Mouse (Mus musculus) bone marrow macrophage, adult 2 months (primary cell): ENCODE data around the gene Hba-x. TPM values are rescaled to one million over a fixed set of nuclear protein-coding genes. Genes with fewer than 3 reads are reported as not detected.

Source experiments
- H3K27ac ChIP-seq: 2 replicates; pipeline ENCODE4 v1.5.1; 2012; ENCODE audit warnings: low read depth, low read length; ENCODE audit not compliant: insufficient read depth
- H3K4me1 ChIP-seq: 2 replicates; pipeline ENCODE4 v1.6.1; 2012; ENCODE audit warnings: low read length; ENCODE audit not compliant: control insufficient read depth, insufficient read depth
- H3K4me3 ChIP-seq: 2 replicates; pipeline ENCODE4 v1.5.1; 2012; ENCODE audit warnings: mild to moderate bottlenecking, low read length, moderate library complexity; ENCODE audit not compliant: insufficient read depth
- CTCF ChIP-seq: IDR thresholded peaks from 2 replicates; pipeline ENCODE4 v1.5.1; 2012; ENCODE audit warnings: low read depth, mild to moderate bottlenecking, low read length, moderate library complexity
- POLR2A ChIP-seq: IDR thresholded peaks from 2 replicates; pipeline ENCODE4 v1.6.1; 2012; ENCODE audit warnings: mild to moderate bottlenecking, low read depth, low read length, borderline replicate concordance
- polyA plus RNA-seq: library from polyadenylated mRNA; stranded (reverse); fragments of >200 nt; gene quantifications from 2 replicates; pipeline ENCODE4 v1.2.4, GENCODE M21; 2012; ENCODE audit not compliant: missing spikeins, insufficient read depth, insufficient read length

The Hba-x gene
- polyA plus RNA-seq, 1 experiment, result not detected

- Histone ChIP-seq H3K4me3 (no peak overlapping the region), H3K4me1 (peaks cover 6% of the 10 kb centered on the region), H3K27ac (no peak overlapping the region)
- TF ChIP-seq CTCF, result no peak
- TF ChIP-seq POLR2A, result no peak
Observed at GRCm38 (mm10) chr11:32236132-32236531, 40.1 kb upstream of the Hba-x start.

- no peak overlapping the region for H3K27ac ChIP-seq
- TF ChIP-seq CTCF, result peak; percentile 90
- no peak for TF ChIP-seq POLR2A
- no peak overlapping the region for H3K4me3 ChIP-seq
- no peaks in the 10 kb centered on the region for H3K4me1 ChIP-seq
Observed at GRCm38 (mm10) chr11:32236712-32237410, 39.3 kb upstream of the Hba-x start.

- no peak overlapping the region for H3K27ac ChIP-seq
- no peaks in the 10 kb centered on the region for H3K4me1 ChIP-seq
Observed at GRCm38 (mm10) chr11:32237411-32237795, 38.8 kb upstream of the Hba-x start.

GRCm38 (mm10) chr11:32238093-32238860 is 37.9 kb upstream of the Hba-x start:
- Histone ChIP-seq H3K4me3 (no peak overlapping the region), H3K4me1 (no peaks in the 10 kb centered on the region), H3K27ac (no peak overlapping the region)
- no peak for TF ChIP-seq POLR2A
- TF ChIP-seq CTCF, result peak; percentile 94

More at GRCm38 (mm10) chr11:32237411-32237795, 38.8 kb upstream of the Hba-x start:
- TF ChIP-seq CTCF (no peak), POLR2A (no peak)
- H3K4me3 ChIP-seq, result no peak overlapping the region

GRCm38 (mm10) chr11:32241391-32241790 is 34.8 kb upstream of the Hba-x start:
- Histone ChIP-seq H3K4me1 (no peaks in the 10 kb centered on the region), H3K27ac (no peak overlapping the region), H3K4me3 (no peak overlapping the region)
- no peak for TF ChIP-seq CTCF
- TF ChIP-seq POLR2A, result no peak

GRCm38 (mm10) chr11:32242209-32242608 is 34.0 kb upstream of the Hba-x start:
- Histone ChIP-seq H3K4me1 (no peaks in the 10 kb centered on the region), H3K4me3 (no peak overlapping the region), H3K27ac (no peak overlapping the region)
- TF ChIP-seq POLR2A, result no peak
- TF ChIP-seq CTCF, result no peak

- no peak overlapping the region for H3K27ac ChIP-seq
- H3K4me3 ChIP-seq, result no peak overlapping the region
- H3K4me1 ChIP-seq, result no peaks in the 10 kb centered on the region
Observed at GRCm38 (mm10) chr11:32243205-32243955, 32.8 kb upstream of the Hba-x start.

GRCm38 (mm10) chr11:32244064-32244463 is 32.1 kb upstream of the Hba-x start:
- no peaks in the 10 kb centered on the region for H3K4me1 ChIP-seq
- no peak overlapping the region for H3K4me3 ChIP-seq
- TF ChIP-seq CTCF, result no peak
- no peak for TF ChIP-seq POLR2A
- H3K27ac ChIP-seq, result no peak overlapping the region

More at GRCm38 (mm10) chr11:32243205-32243955, 32.8 kb upstream of the Hba-x start:
- TF ChIP-seq POLR2A, result no peak
- TF ChIP-seq CTCF, result no peak

GRCm38 (mm10) chr11:32244617-32245016 is 31.6 kb upstream of the Hba-x start:
- Histone ChIP-seq H3K4me1 (no peaks in the 10 kb centered on the region), H3K27ac (no peak overlapping the region), H3K4me3 (no peak overlapping the region)
- TF ChIP-seq POLR2A, result no peak
- no peak for TF ChIP-seq CTCF
